7 mouse cellular contexts compared by ENCODE assay signal in genomic region chr17:26972107-26972506, GRCm38 (mm10). TPM values are rescaled to one million over a fixed set of nuclear protein-coding genes. Genes with fewer than 3 reads are reported as not detected.
A peak's percentile ranks its signal among the peaks of the same experiment; 100 is the strongest.
DNase-seq lines count a peak whose midpoint lies in the region; ATAC-seq lines count a peak whose summit lies in the region.

No protein-coding gene starts in this region.

- H3K27me3 ChIP-seq in lung, embryonic 16.5 days (ENCODE audit: control insufficient read depth, insufficient read depth, low read depth, low read length) = no peaks in the 10 kb centered on the region
- H3K27me3 ChIP-seq in forebrain, embryonic 12.5 days = no peaks in the 10 kb centered on the region
- no peaks in the 10 kb centered on the region for H3K27me3 ChIP-seq in limb, embryonic 15.5 days
- no peaks in the 10 kb centered on the region for H3K27me3 ChIP-seq in stomach, embryonic 14.5 days (ENCODE audit: control insufficient read depth, insufficient read depth, low read length)

- H3K4me2 ChIP-seq in lung, embryonic 16.5 days (ENCODE audit: low read depth, low read length) = peak overlapping the region; percentile 82
- H3K4me2 ChIP-seq in forebrain, embryonic 12.5 days = peak overlapping the region; percentile 98
- peak overlapping the region; percentile 77 for H3K4me2 ChIP-seq in limb, embryonic 15.5 days
- H3K4me2 ChIP-seq in stomach, embryonic 14.5 days (replicated peaks; ENCODE audit: low read depth, low read length) = peak overlapping the region; percentile 65

- 0% methylated on average over 3 of the region's 3 CpGs for WGBS in lung, embryonic 16.5 days
- WGBS in forebrain, embryonic 12.5 days = 15% methylated on average over 3 of the region's 3 CpGs
- WGBS in limb, embryonic 15.5 days = 9% methylated on average over 3 of the region's 3 CpGs
- WGBS in stomach, embryonic 14.5 days = 3% methylated on average over 3 of the region's 3 CpGs

- H3K9me3 ChIP-seq in lung, embryonic 16.5 days (ENCODE audit: control insufficient read depth, low read length) = no peaks in the 10 kb centered on the region
- no peaks in the 10 kb centered on the region for H3K9me3 ChIP-seq in forebrain, embryonic 12.5 days
- H3K9me3 ChIP-seq in limb, embryonic 15.5 days = no peaks in the 10 kb centered on the region
- H3K9me3 ChIP-seq in stomach, embryonic 14.5 days (ENCODE audit: control insufficient read depth, low read depth, low read length) = no peaks in the 10 kb centered on the region

- peaks cover 16% of the 10 kb centered on the region for H3K36me3 ChIP-seq in lung, embryonic 16.5 days (ENCODE audit: control insufficient read depth, insufficient read depth, low read length)
- peaks cover 49% of the 10 kb centered on the region for H3K36me3 ChIP-seq in forebrain, embryonic 12.5 days (replicated peaks)
- H3K36me3 ChIP-seq in limb, embryonic 15.5 days = peaks cover 45% of the 10 kb centered on the region
- H3K36me3 ChIP-seq in stomach, embryonic 14.5 days (ENCODE audit: control insufficient read depth, insufficient read depth, low read length) = peaks cover 30% of the 10 kb centered on the region

- peak overlapping the region; percentile 92 for H3K9ac ChIP-seq in lung, embryonic 16.5 days (ENCODE audit: low read length)
- peak overlapping the region; percentile 89 for H3K9ac ChIP-seq in forebrain, embryonic 12.5 days
- H3K9ac ChIP-seq in limb, embryonic 15.5 days = peak overlapping the region; percentile 80
- peak overlapping the region; percentile 66 for H3K9ac ChIP-seq in stomach, embryonic 14.5 days (replicated peaks; ENCODE audit: low read depth, low read length)

- peak; percentile 5; the same call in 1 of the 2 replicates for ATAC-seq in lung, embryonic 16.5 days (ENCODE audit: low read depth)
- ATAC-seq in forebrain, embryonic 12.5 days (ENCODE audit: low FRiP score) = no peak
- no peak for ATAC-seq in limb, embryonic 15.5 days (ENCODE audit: insufficient number of reproducible peaks, low FRiP score, low TSS enrichment, low read depth)
- no peak for ATAC-seq in stomach, embryonic 14.5 days (ENCODE audit: insufficient number of reproducible peaks, insufficient read depth, low FRiP score, low read depth)

- H3K4me1 ChIP-seq in lung, embryonic 16.5 days (replicated peaks; ENCODE audit: control insufficient read depth, insufficient read depth, low read length) = peaks cover 28% of the 10 kb centered on the region
- H3K4me1 ChIP-seq in forebrain, embryonic 12.5 days = peaks cover 49% of the 10 kb centered on the region
- peaks cover 44% of the 10 kb centered on the region for H3K4me1 ChIP-seq in limb, embryonic 15.5 days
- peaks cover 18% of the 10 kb centered on the region; the same call in 1 of the 2 replicates for H3K4me1 ChIP-seq in stomach, embryonic 14.5 days (ENCODE audit: control insufficient read depth, insufficient read depth, low read length)

- no peak for DNase-seq in lung, adult 18-20 months
- no peak for DNase-seq in left cerebral cortex, adult 9 months (ENCODE audit: low spot score in 2 of 2)
- no peak for DNase-seq in Muller cell, postnatal 12 days (ENCODE audit: inconsistent ontology term)

- H3K27ac ChIP-seq in lung, embryonic 16.5 days (ENCODE audit: low read length) = peak overlapping the region; percentile 96
- no peak overlapping the region for H3K27ac ChIP-seq in forebrain, embryonic 12.5 days
- H3K27ac ChIP-seq in limb, embryonic 15.5 days = peak overlapping the region; percentile 90; the same call in 1 of the 2 replicates
- peak overlapping the region; percentile 87 for H3K27ac ChIP-seq in stomach, embryonic 14.5 days (ENCODE audit: low read length)

- H3K4me3 ChIP-seq in lung, embryonic 16.5 days (ENCODE audit: low read length) = peak overlapping the region; percentile 70
- peak overlapping the region; percentile 88 for H3K4me3 ChIP-seq in forebrain, embryonic 12.5 days (replicated peaks)
- peak overlapping the region; percentile 95 for H3K4me3 ChIP-seq in limb, embryonic 15.5 days
- peak overlapping the region; percentile 80 for H3K4me3 ChIP-seq in stomach, embryonic 14.5 days (ENCODE audit: low read depth, low read length)

RNA-seq across cellular contexts. Expression of gene Zbtb9, which starts 0.9 kb away (rescaled TPM):
- 16.5 and 17.1 TPM in 2 replicates for polyA plus RNA-seq in lung, embryonic 16.5 days (2015; fragmentation: Nextera tagmentation; extraction: Ambion mirVana)
- 18.9 and 20.0 TPM in 2 replicates for polyA plus RNA-seq in forebrain, embryonic 12.5 days (2016; fragmentation: Nextera tagmentation; extraction: Ambion mirVana)
- 13.5 and 14.1 TPM in 2 replicates for polyA plus RNA-seq in limb, embryonic 15.5 days (2015; fragmentation: Nextera tagmentation; extraction: Ambion mirVana)
- polyA plus RNA-seq in stomach, embryonic 14.5 days (2014; fragmentation: Nextera tagmentation; extraction: Ambion mirVana) = 9.8 and 10.5 TPM in 2 replicates

RNA-seq across cellular contexts. Expression of gene Syngap1, which starts 31.1 kb away (rescaled TPM):
- 0.90 and 1.9 TPM in 2 replicates for polyA plus RNA-seq in lung, embryonic 16.5 days (2015; fragmentation: Nextera tagmentation; extraction: Ambion mirVana)
- 3.9 and 4.8 TPM in 2 replicates for polyA plus RNA-seq in forebrain, embryonic 12.5 days (2016; fragmentation: Nextera tagmentation; extraction: Ambion mirVana)
- 1.6 and 1.9 TPM in 2 replicates for polyA plus RNA-seq in limb, embryonic 15.5 days (2015; fragmentation: Nextera tagmentation; extraction: Ambion mirVana)
- polyA plus RNA-seq in stomach, embryonic 14.5 days (2014; fragmentation: Nextera tagmentation; extraction: Ambion mirVana) = 3.0 and 3.3 TPM in 2 replicates

RNA-seq across cellular contexts. Expression of gene Cuta, which starts 32.7 kb away (rescaled TPM):
- polyA plus RNA-seq in lung, embryonic 16.5 days (2015; fragmentation: Nextera tagmentation; extraction: Ambion mirVana) = 194 and 199 TPM in 2 replicates
- 155 and 161 TPM in 2 replicates for polyA plus RNA-seq in forebrain, embryonic 12.5 days (2016; fragmentation: Nextera tagmentation; extraction: Ambion mirVana)
- polyA plus RNA-seq in limb, embryonic 15.5 days (2015; fragmentation: Nextera tagmentation; extraction: Ambion mirVana) = 158 and 172 TPM in 2 replicates
- 152 and 161 TPM in 2 replicates for polyA plus RNA-seq in stomach, embryonic 14.5 days (2014; fragmentation: Nextera tagmentation; extraction: Ambion mirVana)

RNA-seq across cellular contexts. Expression of gene Phf1, which starts 39.3 kb away (rescaled TPM):
- polyA plus RNA-seq in lung, embryonic 16.5 days (2015; fragmentation: Nextera tagmentation; extraction: Ambion mirVana) = 9.7 and 10.0 TPM in 2 replicates
- polyA plus RNA-seq in forebrain, embryonic 12.5 days (2016; fragmentation: Nextera tagmentation; extraction: Ambion mirVana) = 8.6 and 8.8 TPM in 2 replicates
- polyA plus RNA-seq in limb, embryonic 15.5 days (2015; fragmentation: Nextera tagmentation; extraction: Ambion mirVana) = 11.4 and 13.0 TPM in 2 replicates
- polyA plus RNA-seq in stomach, embryonic 14.5 days (2014; fragmentation: Nextera tagmentation; extraction: Ambion mirVana) = 8.9 and 9.9 TPM in 2 replicates

RNA-seq across cellular contexts. Expression of gene Kifc5b, which starts 55.2 kb away (rescaled TPM):
- polyA plus RNA-seq in lung, embryonic 16.5 days (2015; fragmentation: Nextera tagmentation; extraction: Ambion mirVana) = 9.0 and 12.9 TPM in 2 replicates
- polyA plus RNA-seq in forebrain, embryonic 12.5 days (2016; fragmentation: Nextera tagmentation; extraction: Ambion mirVana) = 9.7 and 9.8 TPM in 2 replicates
- 4.7 and 5.8 TPM in 2 replicates for polyA plus RNA-seq in limb, embryonic 15.5 days (2015; fragmentation: Nextera tagmentation; extraction: Ambion mirVana)
- 7.1 and 8.2 TPM in 2 replicates for polyA plus RNA-seq in stomach, embryonic 14.5 days (2014; fragmentation: Nextera tagmentation; extraction: Ambion mirVana)
